Mouse (Mus musculus) CH12.LX (cell line): ENCODE data around the gene 4930442H23Rik.

Source experiments
- GABPA ChIP-seq: IDR thresholded peaks from 2 replicates; pipeline ENCODE4 v1.6.1; 2012; ENCODE audit warnings: low read depth, low read length, improper control_type of control experiment, inconsistent platforms; ENCODE audit not compliant: insufficient replicate concordance
- HCFC1 ChIP-seq: IDR thresholded peaks from 2 replicates; pipeline ENCODE4 v1.6.1; 2012; ENCODE audit warnings: low read depth, mild to moderate bottlenecking, inconsistent platforms, low read length, improper control_type of control experiment
- MAFK ChIP-seq: IDR thresholded peaks from 2 replicates; pipeline ENCODE4 v1.6.1; 2011; ENCODE audit warnings: low read length, improper control_type of control experiment; ENCODE audit not compliant: insufficient replicate concordance
- MAX ChIP-seq: IDR thresholded peaks from 2 replicates; pipeline ENCODE4 v1.6.1; 2011; ENCODE audit warnings: low read length, improper control_type of control experiment
- MAZ ChIP-seq: IDR thresholded peaks from 2 replicates; pipeline ENCODE4 v1.6.1; 2012; ENCODE audit warnings: low read depth, mild to moderate bottlenecking, inconsistent platforms, low read length, improper control_type of control experiment, moderate library complexity
- POLR2A ChIP-seq: IDR thresholded peaks from 2 replicates; pipeline ENCODE4 v1.6.1; 2011; ENCODE audit warnings: low read depth, mild to moderate bottlenecking, improper control_type of control experiment, low read length
- SIN3A ChIP-seq: IDR thresholded peaks from 2 replicates; pipeline ENCODE4 v1.6.1; 2012; ENCODE audit warnings: low read length, improper control_type of control experiment, inconsistent platforms

DNA sequence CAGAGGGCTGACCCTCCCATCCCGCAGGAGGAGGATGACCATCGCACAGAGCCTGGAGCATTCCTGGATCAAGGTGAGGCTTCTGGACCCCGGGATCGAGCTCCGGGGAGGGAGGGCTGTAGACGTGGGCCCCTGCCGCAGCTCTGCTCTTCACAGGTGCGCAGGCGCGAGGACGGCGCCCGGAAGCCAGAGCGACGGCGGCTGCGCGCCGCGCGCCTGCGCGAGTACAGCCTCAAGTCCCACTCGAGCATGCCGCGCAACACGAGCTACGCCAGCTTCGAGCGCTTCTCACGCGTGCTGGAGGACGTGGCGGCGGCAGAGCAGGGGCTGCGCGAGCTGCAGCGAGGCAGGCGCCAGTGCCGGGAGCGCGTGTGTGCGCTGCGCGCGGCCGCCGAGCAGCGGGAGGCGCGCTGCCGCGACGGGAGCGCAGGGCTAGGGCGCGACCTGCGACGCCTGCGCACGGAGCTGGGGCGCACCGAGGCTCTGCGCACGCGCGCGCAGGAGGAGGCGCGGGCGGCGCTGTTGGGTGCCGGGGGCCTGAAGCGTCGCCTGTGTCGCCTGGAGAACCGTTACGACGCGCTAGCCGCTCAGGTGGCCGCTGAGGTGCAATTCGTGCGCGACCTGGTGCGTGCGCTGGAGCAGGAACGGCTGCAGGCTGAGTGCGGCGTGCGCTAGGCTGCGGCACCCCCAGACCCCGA lies 8.8 kb upstream of the 4930442H23Rik start:
- TF ChIP-seq MAX: peak; percentile 77; the same call in 1 of the 2 replicates
- no peak for TF ChIP-seq MAFK
- no peak for TF ChIP-seq MAZ
- 0 out of 2 replicates have a peak, but pooled peaks have one; percentile 35 for TF ChIP-seq HCFC1
- TF ChIP-seq SIN3A: no peak; the same call in 1 of the 2 replicates
- TF ChIP-seq GABPA: no peak
- TF ChIP-seq POLR2A: peak; percentile 89
